Mouse (Mus musculus) kidney, adult 2 months (tissue): ENCODE results near the gene Fam53b. TPM values are rescaled to one million over a fixed set of nuclear protein-coding genes. Genes with fewer than 3 reads are reported as not detected.

Source experiments
- DNase-seq: peaks from one replicate; pipeline ENCODE4 v3.0.0; 2021
- H3K27ac ChIP-seq: fragments of 200-500 bp; 2 replicates; pipeline ENCODE4 v1.5.1; 2012; ENCODE audit warnings: low read depth, low read length, control low read depth, inconsistent platforms; ENCODE audit not compliant: insufficient read depth
- H3K27me3 ChIP-seq: fragments of 200-500 bp; replicated peaks from 2 replicates; pipeline ENCODE4 v1.6.1; 2012; ENCODE audit warnings: mild to moderate bottlenecking, moderate library complexity, low read length, inconsistent platforms; ENCODE audit not compliant: control insufficient read depth, insufficient read depth
- H3K36me3 ChIP-seq: fragments of 200-500 bp; 2 replicates; pipeline ENCODE4 v1.6.1; 2012; ENCODE audit warnings: mild to moderate bottlenecking, moderate library complexity, low read length, inconsistent platforms; ENCODE audit not compliant: control insufficient read depth, insufficient read depth
- H3K4me1 ChIP-seq: fragments of 200-500 bp; 2 replicates; pipeline ENCODE4 v1.6.1; 2011; ENCODE audit warnings: low read length; ENCODE audit not compliant: control insufficient read depth, insufficient read depth
- H3K4me3 ChIP-seq: fragments of 200-500 bp; 2 replicates; pipeline ENCODE4 v1.5.1; 2011; ENCODE audit warnings: mild to moderate bottlenecking, low read depth, low read length, control low read depth; ENCODE audit not compliant: insufficient read depth
- CTCF ChIP-seq: fragments of 200-500 bp; conservative IDR thresholded peaks from 2 replicates; pipeline ENCODE4 v1.5.1; 2011; ENCODE audit warnings: low read depth, mild to moderate bottlenecking, control low read depth, low read length, moderate library complexity, mixed read lengths; ENCODE audit not compliant: insufficient read depth, insufficient read length
- POLR2A ChIP-seq: fragments of 200-500 bp; IDR thresholded peaks from one replicate; pipeline ENCODE4 v1.6.1; 2011; ENCODE audit warnings: low read depth, low read length, control low read depth
- WGBS: fragments of 180-500 bp; shearing (Covaris S2); methylation state at CpG from one replicate; pipeline ENCODE4 v1.1.7; 2018; 5-methylcytosine and 5-hydroxymethylcytosine counted together
- polyA plus RNA-seq: library from polyadenylated mRNA; depleted of rRNA; stranded (reverse); fragments of >200 nt; gene quantifications from 2 replicates; pipeline ENCODE4 v1.2.3, GENCODE M21; 2012

Fam53b gene
- polyA plus RNA-seq, 1 experiment = 29.3 TPM

DNA sequence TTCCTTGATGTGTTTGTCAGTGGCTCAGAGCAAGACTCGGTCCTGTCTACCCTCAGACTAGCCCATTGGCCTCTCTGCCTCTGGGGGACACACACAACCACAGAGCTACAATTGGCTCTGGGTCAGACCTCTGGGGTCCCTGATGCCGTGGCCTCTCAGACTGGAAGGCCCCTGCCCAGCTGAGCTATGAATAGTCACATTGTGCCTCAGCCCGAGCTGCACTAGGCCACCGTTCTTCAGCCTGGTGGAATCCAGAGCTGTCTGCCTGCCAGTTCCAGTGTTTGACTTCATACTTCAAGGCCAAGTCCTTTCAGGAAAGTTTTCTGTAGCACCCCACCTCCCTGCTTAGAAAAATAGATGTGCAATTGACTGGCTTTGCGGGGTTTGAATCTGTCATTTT lies 125.0 kb downstream of the Fam53b start:
- peaks cover 12% of the 10 kb centered on the region for H3K4me1 ChIP-seq
- no peaks in the 10 kb centered on the region for H3K27me3 ChIP-seq
- DNase-seq = no peak
- 55% methylated on average over 5 of the region's 5 CpGs for WGBS
- no peaks in the 10 kb centered on the region for H3K36me3 ChIP-seq
- H3K27ac ChIP-seq = peak overlapping the region; percentile 56
- TF ChIP-seq POLR2A = no peak
- TF ChIP-seq CTCF = no peak
- H3K4me3 ChIP-seq = no peak overlapping the region

GRCm38 (mm10) chr7:132687897-132688296 lies 125.8 kb downstream of the Fam53b start:
- Histone ChIP-seq H3K27ac (peak overlapping the region; percentile 39; the same call in 1 of the 2 replicates), H3K36me3 (no peaks in the 10 kb centered on the region), H3K4me1 (peaks cover 12% of the 10 kb centered on the region), H3K4me3 (no peak overlapping the region), H3K27me3 (no peaks in the 10 kb centered on the region)
- TF ChIP-seq CTCF (no peak), POLR2A (no peak)
- WGBS = 45% methylated on average over 2 of the region's 2 CpGs
- peak; percentile 48 for DNase-seq

DNA sequence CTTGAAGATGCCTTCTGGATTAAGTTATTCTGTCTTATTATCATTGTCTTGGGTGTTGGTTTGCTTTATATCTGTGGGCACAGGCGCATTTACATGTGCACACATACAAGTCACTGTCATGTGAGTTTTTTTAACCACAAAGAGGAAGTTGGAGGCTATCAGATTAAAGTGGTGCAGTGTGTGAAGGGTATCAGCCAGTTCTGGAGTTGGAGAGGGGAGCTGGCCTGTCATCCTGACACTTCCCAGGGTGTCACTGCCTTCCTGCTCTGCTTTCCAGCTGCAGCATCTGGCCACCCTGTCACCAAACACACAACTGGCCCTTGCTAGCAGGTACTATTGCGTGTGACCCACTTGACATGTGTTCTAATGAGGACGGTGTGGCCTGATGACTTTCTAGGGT lies 127.2 kb downstream of the Fam53b start:
- Histone ChIP-seq H3K4me1 (peaks cover 12% of the 10 kb centered on the region), H3K27ac (no peak overlapping the region), H3K36me3 (no peaks in the 10 kb centered on the region), H3K27me3 (no peaks in the 10 kb centered on the region), H3K4me3 (no peak overlapping the region)
- 88% methylated on average over 3 of the region's 3 CpGs for WGBS
- TF ChIP-seq POLR2A (no peak), CTCF (no peak)
- no peak for DNase-seq

GRCm38 (mm10) chr7:132683923-132684322 lies 129.8 kb downstream of the Fam53b start:
- WGBS = 94% methylated on average over 4 of the region's 4 CpGs
- no peak overlapping the region for H3K4me3 ChIP-seq
- no peak overlapping the region for H3K27ac ChIP-seq
- H3K4me1 ChIP-seq = peaks cover 12% of the 10 kb centered on the region
- no peak for TF ChIP-seq CTCF
- no peak for TF ChIP-seq POLR2A
- no peak for DNase-seq
- no peaks in the 10 kb centered on the region for H3K27me3 ChIP-seq
- H3K36me3 ChIP-seq = no peaks in the 10 kb centered on the region

GRCm38 (mm10) chr7:132682901-132683300 lies 130.8 kb downstream of the Fam53b start:
- Histone ChIP-seq H3K4me1 (0 out of 2 replicates have a peak, but pooled peaks cover 2% of the 10 kb centered on the region), H3K27ac (no peak overlapping the region), H3K4me3 (no peak overlapping the region), H3K36me3 (no peaks in the 10 kb centered on the region), H3K27me3 (no peaks in the 10 kb centered on the region)
- no peak for DNase-seq
- TF ChIP-seq CTCF = no peak
- TF ChIP-seq POLR2A = no peak
- WGBS = 73% methylated on average over 3 of the region's 3 CpGs

GRCm38 (mm10) chr7:132682336-132682735 lies 131.3 kb downstream of the Fam53b start:
- Histone ChIP-seq H3K27ac (no peak overlapping the region), H3K27me3 (no peaks in the 10 kb centered on the region), H3K4me1 (no peaks in the 10 kb centered on the region), H3K36me3 (no peaks in the 10 kb centered on the region), H3K4me3 (no peak overlapping the region)
- 96% methylated on average over 3 of the region's 3 CpGs for WGBS
- no peak for TF ChIP-seq CTCF
- TF ChIP-seq POLR2A = no peak
- DNase-seq = no peak

GRCm38 (mm10) chr7:132681831-132682230 lies 131.9 kb downstream of the Fam53b start:
- H3K27ac ChIP-seq = no peak overlapping the region
- no peak for DNase-seq
- 100% methylated on average over 1 of the region's 1 CpGs for WGBS
- H3K4me3 ChIP-seq = no peak overlapping the region
- no peaks in the 10 kb centered on the region for H3K4me1 ChIP-seq
- no peaks in the 10 kb centered on the region for H3K27me3 ChIP-seq
- H3K36me3 ChIP-seq = no peaks in the 10 kb centered on the region
- TF ChIP-seq POLR2A (no peak), CTCF (no peak)
